Mouse (Mus musculus): ENCODE measurements around the gene St8sia1. TPM values are rescaled to one million over a fixed set of nuclear protein-coding genes. Genes with fewer than 3 reads are reported as not detected.

St8sia1 gene
- polyA plus RNA-seq, 1 experiment = not detected

- no peak for TF ChIP-seq GATA1 (IDR thresholded peaks at IDR 0.05; ENCODE audit: low read length)
- TF ChIP-seq TAL1 (IDR thresholded peaks at IDR 0.05; ENCODE audit: low read length) = no peak
- Histone ChIP-seq H3K27me3 (ENCODE audit: control insufficient read depth) (no peaks in the 10 kb centered on the region), H3K4me3 (replicated peaks) (no peak overlapping the region), H3K9me3 (ENCODE audit: control insufficient read depth, low read length) (no peaks in the 10 kb centered on the region), H3K36me3 (ENCODE audit: control insufficient read depth) (no peaks in the 10 kb centered on the region), H3K4me1 (ENCODE audit: control insufficient read depth) (0 out of 2 replicates have a peak, but pooled peaks cover 1% of the 10 kb centered on the region)
Observed at GRCm38 (mm10) chr6:142810239-142810638, 154.0 kb downstream of the St8sia1 start.

GRCm38 (mm10) chr6:142809373-142810098 lies 154.7 kb downstream of the St8sia1 start:
- H3K9me3 ChIP-seq (ENCODE audit: control insufficient read depth, low read length) = no peaks in the 10 kb centered on the region
- TF ChIP-seq TAL1 (IDR thresholded peaks at IDR 0.05; ENCODE audit: low read length) (no peak), GATA1 (IDR thresholded peaks at IDR 0.05; ENCODE audit: low read length) (no peak)
- 0 out of 2 replicates have a peak, but pooled peaks cover 1% of the 10 kb centered on the region for H3K4me1 ChIP-seq (ENCODE audit: control insufficient read depth)
- H3K27me3 ChIP-seq (ENCODE audit: control insufficient read depth) = no peaks in the 10 kb centered on the region
- no peak overlapping the region for H3K4me3 ChIP-seq (replicated peaks)
- H3K36me3 ChIP-seq (ENCODE audit: control insufficient read depth) = no peaks in the 10 kb centered on the region

DNA sequence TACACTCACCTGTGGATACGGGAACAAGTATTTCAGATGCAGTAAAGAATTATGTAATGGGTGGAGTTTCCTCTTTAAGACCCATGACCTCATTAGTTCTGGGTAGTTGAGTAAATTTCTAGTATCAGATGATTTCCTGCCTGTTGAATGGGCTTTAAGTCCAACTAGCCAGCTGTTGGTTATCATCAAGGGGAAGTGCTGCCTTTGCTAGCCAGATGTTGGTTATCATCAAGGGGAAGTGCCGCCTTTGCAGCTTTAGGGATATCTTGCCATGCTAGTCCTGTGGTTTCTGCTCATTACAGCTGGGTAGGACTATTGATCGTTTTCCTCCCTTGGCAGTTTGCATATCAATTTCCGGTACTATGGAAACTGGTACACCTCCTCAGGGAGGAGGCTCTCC lies 157.9 kb downstream of the St8sia1 start:
- no peak for TF ChIP-seq GATA1 (IDR thresholded peaks at IDR 0.05; ENCODE audit: low read length)
- TF ChIP-seq TAL1 (IDR thresholded peaks at IDR 0.05; ENCODE audit: low read length) = no peak
- H3K27me3 ChIP-seq (ENCODE audit: control insufficient read depth) = no peaks in the 10 kb centered on the region; the same call in 1 of the 2 replicates
- H3K4me3 ChIP-seq (replicated peaks) = no peak overlapping the region
- 0 out of 2 replicates have a peak, but pooled peaks cover 1% of the 10 kb centered on the region for H3K4me1 ChIP-seq (ENCODE audit: control insufficient read depth)
- H3K36me3 ChIP-seq (ENCODE audit: control insufficient read depth) = no peaks in the 10 kb centered on the region
- H3K9me3 ChIP-seq (ENCODE audit: control insufficient read depth, low read length) = no peaks in the 10 kb centered on the region

DNA sequence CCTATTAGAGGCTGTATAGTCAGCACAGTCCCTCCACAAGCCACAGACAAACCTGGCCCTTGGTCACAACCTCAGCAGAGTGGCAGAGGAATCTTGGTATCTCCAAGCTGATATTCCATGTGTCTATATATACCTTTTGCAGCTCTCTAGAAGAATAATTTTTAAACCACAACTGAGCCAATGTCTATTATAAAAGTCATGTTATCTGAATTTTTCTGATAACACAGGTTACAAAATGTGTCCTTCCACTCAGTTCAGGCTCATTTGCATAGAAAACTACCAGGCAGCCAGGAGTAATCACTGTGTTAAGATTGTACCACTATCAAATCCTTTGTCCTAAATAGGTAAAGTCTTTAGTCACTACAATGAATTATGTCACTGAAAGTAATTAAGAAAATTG lies 159.8 kb downstream of the St8sia1 start, which contains the start of gene Sult6b2:
Gene Sult6b2 (minus strand): TSS at position 101 of the 400 bp plus-strand sequence.
- Histone ChIP-seq H3K36me3 (ENCODE audit: control insufficient read depth) (no peaks in the 10 kb centered on the region), H3K4me3 (replicated peaks) (no peak within 1 kb of the TSS), H3K27me3 (ENCODE audit: control insufficient read depth) (no peaks in the 10 kb centered on the region; the same call in 1 of the 2 replicates), H3K4me1 (ENCODE audit: control insufficient read depth) (peaks cover 7% of the 10 kb centered on the region), H3K9me3 (ENCODE audit: control insufficient read depth, low read length) (no peaks in the 10 kb centered on the region)
- TF ChIP-seq TAL1 (IDR thresholded peaks at IDR 0.05; ENCODE audit: low read length) (no peak), GATA1 (IDR thresholded peaks at IDR 0.05; ENCODE audit: low read length) (no peak)

DNA sequence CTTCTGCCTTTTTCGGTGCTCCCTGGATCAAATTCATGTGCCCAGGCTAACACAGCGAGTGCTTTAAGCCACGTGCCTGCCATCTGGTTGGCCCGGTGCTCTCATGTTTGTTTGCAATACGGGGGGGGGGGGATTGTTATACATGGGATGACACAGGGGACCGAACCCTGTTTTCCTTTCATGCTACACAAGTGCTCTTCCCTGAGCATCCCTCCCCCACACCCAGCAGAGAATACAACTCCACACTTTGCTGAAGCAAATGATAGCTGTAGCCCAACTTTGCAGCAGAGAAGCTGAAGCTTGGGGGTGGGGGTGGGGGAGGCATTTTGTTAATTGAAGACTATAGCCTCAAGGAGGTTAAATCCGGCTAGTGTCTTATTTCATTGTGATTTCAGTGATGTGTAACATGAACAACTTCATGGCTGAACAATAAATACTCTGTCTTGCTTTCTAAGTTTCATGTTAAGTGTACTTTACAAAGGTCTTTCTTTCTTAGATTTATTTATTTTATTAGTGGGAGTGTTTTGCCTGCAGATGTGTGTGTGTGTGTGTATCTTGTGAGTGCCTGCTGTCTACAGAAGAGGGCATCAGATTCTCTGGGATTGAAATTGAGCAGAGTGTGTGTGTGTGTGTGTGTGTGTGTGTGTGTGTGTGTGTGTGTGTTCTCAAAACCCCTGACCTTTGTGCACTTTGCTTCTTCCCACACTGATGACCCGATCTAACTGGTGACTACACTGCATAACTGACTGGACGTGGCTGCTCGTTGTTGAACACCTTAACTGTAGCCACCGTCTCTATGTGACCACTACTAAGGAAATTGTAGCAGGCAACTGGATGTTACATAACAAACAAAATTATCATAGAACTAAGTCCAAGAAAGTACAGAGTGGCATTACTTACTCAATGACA lies 161.4 kb downstream of the St8sia1 start:
- Histone ChIP-seq H3K27me3 (ENCODE audit: control insufficient read depth) (no peaks in the 10 kb centered on the region; the same call in 1 of the 2 replicates), H3K36me3 (ENCODE audit: control insufficient read depth) (no peaks in the 10 kb centered on the region), H3K9me3 (ENCODE audit: control insufficient read depth, low read length) (no peaks in the 10 kb centered on the region), H3K4me3 (replicated peaks) (no peak overlapping the region), H3K4me1 (ENCODE audit: control insufficient read depth) (peaks cover 6% of the 10 kb centered on the region)
- no peak for TF ChIP-seq GATA1 (IDR thresholded peaks at IDR 0.05; ENCODE audit: low read length)
- TF ChIP-seq TAL1 (IDR thresholded peaks at IDR 0.05; ENCODE audit: low read length) = no peak

GRCm38 (mm10) chr6:142801687-142802086 lies 162.6 kb downstream of the St8sia1 start:
- H3K4me3 ChIP-seq (replicated peaks) = no peak overlapping the region
- H3K36me3 ChIP-seq (ENCODE audit: control insufficient read depth) = no peaks in the 10 kb centered on the region
- H3K9me3 ChIP-seq (ENCODE audit: control insufficient read depth, low read length) = no peaks in the 10 kb centered on the region
- no peaks in the 10 kb centered on the region; the same call in 1 of the 2 replicates for H3K27me3 ChIP-seq (ENCODE audit: control insufficient read depth)
- H3K4me1 ChIP-seq (ENCODE audit: control insufficient read depth) = peaks cover 6% of the 10 kb centered on the region
- TF ChIP-seq GATA1 (IDR thresholded peaks at IDR 0.05; ENCODE audit: low read length) (no peak), TAL1 (IDR thresholded peaks at IDR 0.05; ENCODE audit: low read length) (no peak)

DNA sequence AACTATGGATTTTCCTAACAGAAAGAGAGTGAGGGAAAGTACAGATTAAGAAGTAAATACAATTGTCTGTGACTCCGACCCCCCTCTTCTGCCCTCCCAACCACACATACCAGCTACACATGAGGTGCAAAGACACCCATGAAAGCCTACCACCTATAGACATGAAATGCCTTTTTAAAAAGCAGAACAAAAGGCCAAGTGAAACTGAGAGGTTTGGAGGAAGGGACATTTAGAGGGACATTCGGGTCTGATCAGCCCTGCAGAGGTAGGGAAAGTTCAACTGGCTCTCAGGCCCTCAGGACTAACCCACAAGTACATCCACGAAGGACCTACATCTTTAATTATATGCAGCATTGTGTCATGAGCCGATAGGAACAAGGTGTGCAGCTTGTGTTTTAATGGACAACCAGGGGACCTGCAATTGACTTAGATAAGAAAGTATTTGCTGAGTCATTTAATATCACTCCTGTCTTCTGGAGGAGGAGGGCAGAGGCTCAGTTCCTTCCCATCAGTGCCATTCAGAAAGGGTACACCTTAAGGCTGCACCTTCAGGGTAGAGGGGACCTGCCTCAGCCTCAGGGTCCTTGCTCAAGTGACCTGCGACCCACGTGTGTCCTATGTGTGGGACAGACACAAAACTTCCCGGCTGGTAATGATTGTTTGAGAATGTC lies 164.4 kb downstream of the St8sia1 start:
- TF ChIP-seq GATA1 (IDR thresholded peaks at IDR 0.05; ENCODE audit: low read length) = no peak
- no peak for TF ChIP-seq TAL1 (IDR thresholded peaks at IDR 0.05; ENCODE audit: low read length)
- H3K9me3 ChIP-seq (ENCODE audit: control insufficient read depth, low read length) = no peaks in the 10 kb centered on the region
- H3K4me1 ChIP-seq (ENCODE audit: control insufficient read depth) = peaks cover 6% of the 10 kb centered on the region
- H3K4me3 ChIP-seq (replicated peaks) = no peak overlapping the region
- no peaks in the 10 kb centered on the region; the same call in 1 of the 2 replicates for H3K27me3 ChIP-seq (ENCODE audit: control insufficient read depth)
- no peaks in the 10 kb centered on the region for H3K36me3 ChIP-seq (ENCODE audit: control insufficient read depth)

DNA sequence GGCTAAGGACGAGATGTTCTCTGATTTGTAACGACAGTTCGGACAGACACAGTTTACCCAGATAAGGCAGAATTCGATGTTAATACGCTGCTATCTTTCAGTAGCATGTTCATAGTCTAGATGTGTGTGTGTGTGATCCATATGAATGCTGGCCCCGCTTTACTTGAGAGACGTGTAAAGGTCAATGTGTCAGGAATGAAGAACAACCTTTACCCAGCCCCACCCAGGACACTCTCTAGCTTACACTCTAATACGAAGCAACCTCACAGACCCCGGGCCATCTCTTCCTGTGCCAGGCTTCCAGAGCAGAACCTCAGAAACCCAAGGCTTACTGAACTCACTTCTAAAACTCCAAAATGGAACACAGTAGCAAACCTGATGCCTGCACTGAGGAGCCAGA lies 165.4 kb downstream of the St8sia1 start:
- no peaks in the 10 kb centered on the region for H3K36me3 ChIP-seq (ENCODE audit: control insufficient read depth)
- H3K4me1 ChIP-seq (ENCODE audit: control insufficient read depth) = peaks cover 6% of the 10 kb centered on the region
- no peaks in the 10 kb centered on the region for H3K9me3 ChIP-seq (ENCODE audit: control insufficient read depth, low read length)
- no peak overlapping the region for H3K4me3 ChIP-seq (replicated peaks)
- no peaks in the 10 kb centered on the region; the same call in 1 of the 2 replicates for H3K27me3 ChIP-seq (ENCODE audit: control insufficient read depth)
- TF ChIP-seq TAL1 (IDR thresholded peaks at IDR 0.05; ENCODE audit: low read length) = no peak
- no peak for TF ChIP-seq GATA1 (IDR thresholded peaks at IDR 0.05; ENCODE audit: low read length)
